Mouse (Mus musculus) retina, postnatal 1 day (tissue): ENCODE measurements at regions not wholly inside any gene's neighbourhood (a gene's known extent, or its start where the extent isn't known, plus 50 kb on each side); places are given as distances from the start of the nearest gene placed in this dataset.
"Not testable (repeated sequence)": the region's sequence is repeated elsewhere in the genome, so short reads cannot be mapped to it uniquely, and the experiment has no call there.

Source experiments
- DNase-seq: peaks from one replicate; pipeline ENCODE4 v3.0.0-alpha.2; 2012

- DNase-seq: no peak
Measured at GRCm38 (mm10) chr10:6182400-6182799, 260.2 kb upstream of the Rgs17 start.

- not testable (repeated sequence) for DNase-seq
Measured at GRCm38 (mm10) chr10:6164311-6164710, 242.1 kb upstream of the Rgs17 start.

DNA sequence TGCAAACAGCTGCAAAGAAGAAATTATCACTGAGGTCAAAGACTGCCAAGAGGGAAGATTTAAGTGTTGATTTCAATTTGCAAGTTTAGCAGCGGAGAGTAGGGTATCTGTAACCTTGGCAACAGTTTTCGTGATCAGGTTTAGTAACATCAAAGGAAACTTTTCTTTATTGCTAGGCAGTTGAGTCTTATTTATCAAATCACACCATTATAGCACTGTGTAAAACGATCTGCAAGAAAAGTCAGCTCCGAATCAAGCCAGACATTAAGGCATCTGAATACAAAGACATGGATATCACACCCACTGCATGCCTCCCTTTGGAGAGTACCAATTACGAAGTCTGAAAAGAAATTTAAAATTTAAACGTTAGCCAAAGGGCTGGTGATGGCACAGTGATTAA, 234.7 kb upstream of the Rgs17 start:
- no peak for DNase-seq

DNA sequence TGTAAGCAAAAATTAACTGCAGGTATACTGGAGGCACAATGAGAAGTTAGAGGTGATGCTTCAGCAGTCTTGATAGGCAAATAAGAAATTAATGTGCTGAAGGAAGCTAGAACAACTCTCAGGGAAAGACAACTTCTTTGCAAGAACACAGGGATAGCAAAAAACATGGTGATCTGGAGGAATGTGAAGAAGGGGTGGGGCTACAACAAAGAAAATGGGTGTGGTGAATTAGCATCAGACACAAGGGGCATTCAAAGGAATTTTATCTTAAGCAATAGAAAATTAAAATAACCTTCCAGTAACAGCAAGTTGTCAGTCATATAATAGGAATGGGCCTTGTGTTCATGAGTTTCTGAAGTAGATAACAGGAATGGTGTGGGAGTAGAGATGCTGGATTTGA, 211.9 kb upstream of the Rgs17 start:
- DNase-seq: no peak

GRCm38 (mm10) chr10:6124423-6124822, 202.2 kb upstream of the Rgs17 start:
- DNase-seq: not testable (repeated sequence)

DNA sequence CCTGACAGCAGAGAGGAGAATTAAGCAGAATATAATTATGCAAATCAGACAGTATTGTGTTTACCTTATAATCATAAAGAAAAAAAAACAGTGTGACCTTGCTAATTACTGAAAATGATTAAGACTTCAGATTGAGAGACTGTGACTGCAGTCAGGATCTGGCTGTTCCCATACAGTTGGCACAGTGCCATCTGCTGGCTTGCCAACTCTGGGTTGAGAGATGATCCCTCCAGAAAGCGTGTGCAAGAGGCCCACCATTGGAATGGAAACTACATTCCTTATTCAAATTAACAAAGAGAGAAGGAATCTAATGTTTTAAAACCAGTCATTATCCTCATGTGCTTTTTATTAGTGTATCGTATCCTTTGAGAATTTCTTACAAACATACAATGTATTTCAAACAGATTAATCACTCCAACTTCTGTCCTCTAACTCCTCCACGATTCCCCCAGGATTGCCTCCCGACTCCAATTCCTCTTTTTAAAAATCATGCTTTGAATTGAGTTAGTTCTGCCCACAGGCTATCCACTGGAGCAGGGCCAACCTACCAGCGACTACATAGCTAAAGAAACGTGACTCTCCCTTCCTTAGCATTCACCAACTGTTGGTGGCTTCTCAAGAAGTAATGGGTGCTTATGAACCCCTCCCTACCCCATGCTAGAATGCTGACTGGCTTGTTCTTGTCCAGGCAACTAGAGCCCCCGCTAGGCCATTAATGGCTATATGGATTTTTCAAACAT, 192.9 kb upstream of the Rgs17 start:
- DNase-seq: peak; percentile 15
